Mouse (Mus musculus) heart, adult 2 months (tissue): ENCODE data around the gene Bphl. TPM values are rescaled to one million over a fixed set of nuclear protein-coding genes. Genes with fewer than 3 reads are reported as not detected.
"Not testable (repeated sequence)": the region's sequence is repeated elsewhere in the genome, so short reads cannot be mapped to it uniquely, and the experiment has no call there.

ENCODE experiments used
- DNase-seq, 2 experiments: peaks; one replicate each; pipeline ENCODE4 v3.0.0; 2021
- H3K27ac ChIP-seq: fragments of 200-600 bp; 2 replicates; pipeline ENCODE4 v1.8.1; 2022
- H3K27me3 ChIP-seq: fragments of 200-500 bp; 2 replicates; pipeline ENCODE4 v1.6.1; 2012; ENCODE audit warnings: mild to moderate bottlenecking, low read length, inconsistent platforms, mixed read lengths; ENCODE audit not compliant: control insufficient read depth, insufficient read depth
- H3K36me3 ChIP-seq: fragments of 200-500 bp; 2 replicates; pipeline ENCODE4 v1.6.1; 2012; ENCODE audit warnings: low read length, inconsistent platforms; ENCODE audit not compliant: control insufficient read depth, insufficient read depth
- H3K4me1 ChIP-seq: fragments of 200-500 bp; 2 replicates; pipeline ENCODE4 v1.6.1; 2011; ENCODE audit warnings: low read length; ENCODE audit not compliant: control insufficient read depth, insufficient read depth
- H3K4me3 ChIP-seq: fragments of 200-600 bp; 2 replicates; pipeline ENCODE4 v1.8.1; 2022
- H3K79me2 ChIP-seq: fragments of 200-500 bp; replicated peaks from 2 replicates; pipeline ENCODE4 v1.6.1; 2012; ENCODE audit warnings: mild to moderate bottlenecking, inconsistent platforms, low read length, moderate library complexity, mixed read lengths; ENCODE audit not compliant: control insufficient read depth, insufficient read depth
- H3K9ac ChIP-seq: fragments of 200-500 bp; 2 replicates; pipeline ENCODE4 v1.6.1; 2012; ENCODE audit warnings: low read depth, mild to moderate bottlenecking, control low read depth, inconsistent platforms, low read length, mixed read lengths
- CTCF ChIP-seq: fragments of 200-600 bp; IDR thresholded peaks from 2 replicates; pipeline ENCODE4 v1.8.1; 2022; ENCODE audit warnings: antibody characterized with exemption, mild to moderate bottlenecking, moderate library complexity
- EP300 ChIP-seq: fragments of 200-500 bp; IDR thresholded peaks from 2 replicates; pipeline ENCODE4 v1.6.1; 2011; ENCODE audit warnings: low read depth, low read length, control low read depth; ENCODE audit not compliant: insufficient read depth
- POLR2A ChIP-seq: fragments of 200-500 bp; IDR thresholded peaks from 2 replicates; pipeline ENCODE4 v1.6.1; 2011; ENCODE audit warnings: mild to moderate bottlenecking, low read depth, low read length, control low read depth; ENCODE audit not compliant: insufficient read depth
- WGBS: fragments of 180-500 bp; shearing (Covaris S2); methylation state at CpG from one replicate; pipeline ENCODE4 v1.1.7; 2018; 5-methylcytosine and 5-hydroxymethylcytosine counted together
- intact Hi-C: fragments of 180-260 bp; cut with DNase I; formaldehyde crosslinking; loops from one replicate; pipeline ENCODE4 v1.15.1; 2025
- polyA plus RNA-seq: library from polyadenylated mRNA; depleted of rRNA; stranded (reverse); fragments of >200 nt; gene quantifications from 2 replicates; pipeline ENCODE4 v1.2.3, GENCODE M21; 2012
- total RNA-seq, 2 experiments: library from RNA; stranded (reverse); gene quantifications; 2 replicates each; pipeline ENCODE4 v1.2.3; 2021

Bphl gene
- total and polyA plus RNA-seq, 3 experiments: 29.8 to 35.3 (median 32.5) TPM

GRCm38 (mm10) chr13:34070296-34070695 lies 32.9 kb downstream of the Bphl start:
- no peak overlapping the region for H3K4me3 ChIP-seq
- no peak for DNase-seq
- no peak overlapping the region for H3K27ac ChIP-seq
- WGBS: 85% methylated on average over 4 of the region's 4 CpGs
- H3K79me2 ChIP-seq: no peaks in the 10 kb centered on the region
- no peaks in the 10 kb centered on the region for H3K4me1 ChIP-seq
- H3K36me3 ChIP-seq: no peaks in the 10 kb centered on the region
- no peak overlapping the region for H3K9ac ChIP-seq
- no peaks in the 10 kb centered on the region for H3K27me3 ChIP-seq
- TF ChIP-seq CTCF (no peak), POLR2A (no peak), EP300 (no peak)
- intact Hi-C loops: no loop called here

GRCm38 (mm10) chr13:34071836-34072235 lies 34.4 kb downstream of the Bphl start:
- Histone ChIP-seq H3K4me1 (peaks cover 5% of the 10 kb centered on the region), H3K79me2 (no peaks in the 10 kb centered on the region), H3K27me3 (no peaks in the 10 kb centered on the region), H3K4me3 (no peak overlapping the region), H3K9ac (no peak overlapping the region), H3K36me3 (no peaks in the 10 kb centered on the region), H3K27ac (no peak overlapping the region)
- TF ChIP-seq POLR2A: no peak
- TF ChIP-seq EP300: no peak
- DNase-seq: no peak
- WGBS: 90% methylated on average over 6 of the region's 6 CpGs
- intact Hi-C loops: no loop called here

- no peaks in the 10 kb centered on the region for H3K27me3 ChIP-seq
- H3K4me1 ChIP-seq: peaks cover 8% of the 10 kb centered on the region
- no peak overlapping the region for H3K27ac ChIP-seq
- TF ChIP-seq CTCF (no peak), POLR2A (no peak), EP300 (no peak)
- WGBS: 90% methylated on average over 3 of the region's 3 CpGs
- H3K4me3 ChIP-seq: no peak overlapping the region
- no peaks in the 10 kb centered on the region for H3K79me2 ChIP-seq
- no peaks in the 10 kb centered on the region for H3K36me3 ChIP-seq
- no peak overlapping the region for H3K9ac ChIP-seq
- DNase-seq: no peak
- intact Hi-C loops: no loop called here
Observed at GRCm38 (mm10) chr13:34072847-34073246, 35.5 kb downstream of the Bphl start.

GRCm38 (mm10) chr13:34074441-34074840 lies 37.0 kb downstream of the Bphl start:
- H3K79me2 ChIP-seq, H3K36me3 ChIP-seq, DNase-seq, H3K27me3 ChIP-seq, H3K9ac ChIP-seq, H3K4me3 ChIP-seq, intact Hi-C loops, H3K27ac ChIP-seq: not testable (repeated sequence)
- peaks cover 11% of the 10 kb centered on the region for H3K4me1 ChIP-seq
- WGBS: 96% methylated on average over 11 of the region's 17 CpGs

- H3K27me3 ChIP-seq, H3K36me3 ChIP-seq, H3K27ac ChIP-seq, H3K4me3 ChIP-seq, H3K9ac ChIP-seq, DNase-seq, H3K79me2 ChIP-seq, intact Hi-C loops: not testable (repeated sequence)
- whole genome bisulfite sequencing: 76% methylated on average over 6 of the region's 6 CpGs
- H3K4me1 ChIP-seq: peaks cover 11% of the 10 kb centered on the region
Observed at GRCm38 (mm10) chr13:34075893-34076292, 38.5 kb downstream of the Bphl start.

- Histone ChIP-seq H3K27ac (peak overlapping the region; percentile 89), H3K36me3 (no peaks in the 10 kb centered on the region), H3K9ac (peak overlapping the region; percentile 48; the same call in 1 of the 2 replicates), H3K4me3 (peak overlapping the region; percentile 70), H3K79me2 (no peaks in the 10 kb centered on the region), H3K4me1 (peaks cover 11% of the 10 kb centered on the region), H3K27me3 (no peaks in the 10 kb centered on the region)
- TF ChIP-seq POLR2A (no peak), CTCF (no peak), EP300 (no peak)
- intact Hi-C loops: loop anchor here (1.0 kb wide), 1 partner anchor 31 kb away; no protein-coding TSS in a partner anchor
- WGBS: 36% methylated on average over 20 of the region's 20 CpGs
- DNase-seq: peak; percentile 61 to 63
Observed at GRCm38 (mm10) chr13:34076561-34077491, 39.4 kb downstream of the Bphl start.
